Mouse (Mus musculus) bone marrow macrophage, adult 2 months (primary cell): ENCODE results near the gene Ghrhr.

Experiments used
- CTCF ChIP-seq: IDR thresholded peaks from 2 replicates; pipeline ENCODE4 v1.5.1; 2012; ENCODE audit warnings: low read depth, mild to moderate bottlenecking, low read length, moderate library complexity
- POLR2A ChIP-seq: IDR thresholded peaks from 2 replicates; pipeline ENCODE4 v1.6.1; 2012; ENCODE audit warnings: mild to moderate bottlenecking, low read depth, low read length, borderline replicate concordance

DNA sequence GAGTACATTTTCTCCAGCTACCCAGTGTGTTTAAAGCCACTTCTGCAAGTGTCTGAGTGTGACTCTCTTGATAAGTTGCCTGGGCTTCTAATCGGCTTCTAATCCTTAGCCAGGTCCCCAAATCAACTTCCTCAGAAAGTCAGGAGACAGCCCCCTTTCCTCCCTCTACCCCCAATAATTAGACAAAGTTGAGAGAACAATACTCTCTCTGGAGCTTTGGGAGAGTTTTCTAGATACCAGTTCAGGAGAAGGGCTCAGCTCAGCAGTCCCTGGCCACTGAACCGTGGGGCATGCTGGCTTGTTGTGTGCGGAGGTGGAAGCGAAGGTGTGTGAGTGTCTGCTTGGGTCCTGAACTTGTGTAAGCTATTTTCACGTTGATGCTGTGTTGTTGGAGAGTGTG is 38.9 kb upstream of the Ghrhr start:
- TF ChIP-seq CTCF: no peak
- TF ChIP-seq POLR2A: no peak
